Mouse (Mus musculus) heart, adult 11 months (tissue): ENCODE data around the gene Ccr7.

Experiments
- DNase-seq: peaks from one replicate; pipeline ENCODE4 v3.0.0; 2022

Gene Ccr7

GRCm38 (mm10) chr11:99112700-99113099 lies 42.2 kb downstream of the Ccr7 start:
- DNase-seq: no peak

GRCm38 (mm10) chr11:99111631-99112030 lies 43.2 kb downstream of the Ccr7 start:
- DNase-seq: no peak

GRCm38 (mm10) chr11:99111155-99111554 lies 43.7 kb downstream of the Ccr7 start:
- DNase-seq: no peak

DNA sequence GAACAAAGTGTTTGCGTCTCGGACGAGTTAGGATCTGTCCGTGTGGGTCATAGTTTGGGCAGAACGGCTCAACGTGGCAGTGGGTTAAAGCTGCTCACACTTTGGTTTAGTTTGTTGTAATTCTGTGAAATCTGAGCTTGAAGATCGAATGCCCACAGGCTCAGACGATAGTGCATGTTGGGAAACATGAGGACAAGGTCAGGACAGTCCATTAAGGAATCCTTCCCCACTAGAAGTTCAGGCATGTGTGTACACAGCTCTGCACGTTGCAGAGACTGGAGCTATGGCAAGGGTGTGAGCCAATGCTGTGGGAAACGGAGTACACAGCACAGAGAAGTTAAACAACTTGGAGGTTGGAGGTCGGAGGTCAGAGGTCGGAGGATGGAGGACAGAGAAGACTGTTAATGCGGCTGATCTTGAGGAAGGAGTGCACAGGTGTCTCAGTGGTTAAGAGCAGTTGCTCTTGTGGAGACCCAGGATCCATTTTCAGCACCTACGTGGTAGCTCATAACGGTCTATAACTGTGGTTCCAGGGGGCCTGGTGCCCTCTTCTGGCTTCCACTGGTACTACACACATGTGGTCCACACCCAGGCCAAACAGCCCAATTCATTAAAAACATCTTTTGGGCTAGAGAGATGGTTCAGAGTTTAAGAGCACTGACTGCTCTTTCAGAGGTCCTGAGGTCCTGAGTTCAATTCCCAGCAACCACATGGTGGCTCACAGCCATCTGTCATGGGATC lies 44.3 kb downstream of the Ccr7 start:
- DNase-seq: no peak

DNA sequence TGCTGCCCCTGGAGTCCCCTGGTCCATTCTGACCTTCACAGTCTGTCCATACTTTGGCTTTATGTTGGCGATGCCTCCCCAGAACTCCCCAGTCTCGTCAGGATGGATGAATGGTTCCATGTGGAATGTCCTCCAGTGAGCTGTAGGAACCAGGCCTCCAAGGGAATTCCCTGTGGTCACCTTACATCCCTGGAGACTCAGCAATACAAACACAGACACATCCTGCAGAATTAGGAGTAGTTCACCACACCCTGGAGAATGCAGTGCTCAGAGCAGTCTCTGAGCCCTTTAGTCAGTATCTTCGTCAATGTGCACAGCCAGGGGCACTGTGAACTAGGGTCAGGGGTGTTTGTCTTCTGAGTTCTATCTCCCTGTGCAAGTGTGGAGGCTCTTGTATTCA lies 46.6 kb downstream of the Ccr7 start:
- no peak for DNase-seq

DNA sequence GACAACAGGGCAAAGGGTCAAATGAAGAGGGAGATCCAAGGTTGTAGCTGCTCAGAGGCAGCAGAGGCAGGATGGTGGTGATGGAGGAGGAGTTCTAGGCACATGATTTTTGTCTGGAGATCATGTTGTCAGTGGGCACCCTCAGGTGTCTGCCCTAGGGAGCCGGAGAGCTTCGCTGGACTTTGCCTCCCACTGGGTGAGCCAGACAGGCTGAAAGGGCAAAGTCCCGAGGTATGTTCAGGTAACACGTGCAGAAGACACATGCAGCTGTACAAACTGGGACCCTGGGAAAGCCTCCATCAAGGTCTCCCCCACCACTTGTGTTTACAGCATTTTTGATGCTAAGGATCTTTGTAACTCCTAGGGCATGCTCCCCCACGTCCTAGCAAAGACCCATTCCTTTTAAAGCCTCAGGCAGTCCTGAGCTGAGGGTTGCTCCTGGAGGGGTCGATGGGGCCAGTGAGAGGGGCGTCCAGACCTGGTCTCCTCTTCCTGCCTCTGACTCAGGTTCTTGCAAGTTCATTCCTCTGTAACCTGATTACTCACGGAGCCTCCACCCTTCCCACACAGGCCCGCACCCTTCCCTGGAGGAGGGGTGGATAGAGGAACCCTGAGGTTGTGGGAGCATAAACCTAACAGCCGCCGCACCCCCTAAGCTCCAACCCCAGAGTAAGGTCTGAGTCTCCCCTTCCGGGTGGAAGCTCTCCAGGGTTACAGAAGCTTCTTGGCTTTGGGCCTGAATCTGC lies 48.7 kb downstream of the Ccr7 start:
- DNase-seq: no peak

- no peak for DNase-seq
Observed at GRCm38 (mm10) chr11:99104609-99105410, 50.1 kb downstream of the Ccr7 start.

GRCm38 (mm10) chr11:99102575-99103270 lies 52.2 kb downstream of the Ccr7 start:
- DNase-seq: no peak

GRCm38 (mm10) chr11:99101693-99102092 lies 53.2 kb downstream of the Ccr7 start:
- peak; percentile 94 for DNase-seq

- DNase-seq: no peak
Observed at GRCm38 (mm10) chr11:99100215-99100614, 54.7 kb downstream of the Ccr7 start.

GRCm38 (mm10) chr11:99099516-99099915 lies 55.4 kb downstream of the Ccr7 start:
- DNase-seq: no peak

- no peak for DNase-seq
Observed at GRCm38 (mm10) chr11:99098924-99099323, 56.0 kb downstream of the Ccr7 start.

GRCm38 (mm10) chr11:99096996-99097774 lies 57.7 kb downstream of the Ccr7 start:
- DNase-seq: no peak

GRCm38 (mm10) chr11:99096417-99096816 lies 58.5 kb downstream of the Ccr7 start:
- no peak for DNase-seq

- no peak for DNase-seq
Observed at GRCm38 (mm10) chr11:99095759-99096158, 59.1 kb downstream of the Ccr7 start.

DNA sequence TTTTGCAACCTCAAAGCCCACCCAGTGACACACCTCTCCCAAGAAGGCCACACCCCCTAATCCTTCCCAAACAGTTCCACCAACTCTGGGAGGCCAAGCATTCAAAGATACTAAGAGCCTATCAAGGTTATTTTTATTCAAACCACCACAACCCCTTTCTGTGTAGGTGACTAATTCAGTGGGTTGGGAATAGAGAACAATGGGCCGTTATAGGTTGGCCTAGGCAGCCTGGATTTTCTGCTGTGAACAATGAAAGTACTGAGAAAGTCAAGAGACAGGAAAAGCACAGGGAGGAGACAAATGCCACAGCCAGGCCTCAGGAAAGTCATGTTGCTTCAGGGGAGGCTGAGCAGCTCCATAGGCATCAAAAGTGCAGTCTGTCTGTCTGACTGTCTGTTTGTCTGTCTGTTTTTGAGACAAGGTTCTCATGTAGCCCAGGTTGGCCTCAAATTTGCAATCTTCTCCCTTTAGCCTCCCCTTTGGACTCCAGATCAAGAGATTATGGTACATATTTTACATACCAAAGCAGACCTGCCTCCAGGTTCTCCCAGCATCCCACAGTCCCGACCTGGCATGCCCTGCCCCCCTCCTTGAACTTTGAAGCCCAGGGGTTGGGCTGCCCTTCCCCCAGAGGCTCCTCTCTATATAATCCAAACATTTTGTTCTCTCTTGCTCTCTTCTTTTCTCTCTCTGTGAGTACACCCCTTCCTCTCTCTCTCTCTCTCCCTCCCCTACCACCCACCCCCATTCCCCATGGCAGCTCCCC lies 59.8 kb downstream of the Ccr7 start:
- no peak for DNase-seq
